Mouse (Mus musculus) right cerebral cortex, postnatal 36 days (tissue): ENCODE measurements around the gene Cdkn2aipnl.

ENCODE experiments used
- DNase-seq, 2 experiments: peaks; one replicate each; pipeline ENCODE4 v3.0.0; 2022; ENCODE audit warnings: low spot score in 2 of 2, mixed read lengths in 1 of 2

Cdkn2aipnl gene

GRCm38 (mm10) chr11:51967443-51968401 is at the start of gene Cdkn2aipnl:
Cdkn2aipnl (plus strand) TSS chr11:51967661.
- peak; percentile 87 to 93 for DNase-seq

GRCm38 (mm10) chr11:51917951-51918350 is 49.5 kb upstream of the Cdkn2aipnl start:
- no peak for DNase-seq

GRCm38 (mm10) chr11:51918576-51918975 is 48.9 kb upstream of the Cdkn2aipnl start:
- DNase-seq = no peak

DNA sequence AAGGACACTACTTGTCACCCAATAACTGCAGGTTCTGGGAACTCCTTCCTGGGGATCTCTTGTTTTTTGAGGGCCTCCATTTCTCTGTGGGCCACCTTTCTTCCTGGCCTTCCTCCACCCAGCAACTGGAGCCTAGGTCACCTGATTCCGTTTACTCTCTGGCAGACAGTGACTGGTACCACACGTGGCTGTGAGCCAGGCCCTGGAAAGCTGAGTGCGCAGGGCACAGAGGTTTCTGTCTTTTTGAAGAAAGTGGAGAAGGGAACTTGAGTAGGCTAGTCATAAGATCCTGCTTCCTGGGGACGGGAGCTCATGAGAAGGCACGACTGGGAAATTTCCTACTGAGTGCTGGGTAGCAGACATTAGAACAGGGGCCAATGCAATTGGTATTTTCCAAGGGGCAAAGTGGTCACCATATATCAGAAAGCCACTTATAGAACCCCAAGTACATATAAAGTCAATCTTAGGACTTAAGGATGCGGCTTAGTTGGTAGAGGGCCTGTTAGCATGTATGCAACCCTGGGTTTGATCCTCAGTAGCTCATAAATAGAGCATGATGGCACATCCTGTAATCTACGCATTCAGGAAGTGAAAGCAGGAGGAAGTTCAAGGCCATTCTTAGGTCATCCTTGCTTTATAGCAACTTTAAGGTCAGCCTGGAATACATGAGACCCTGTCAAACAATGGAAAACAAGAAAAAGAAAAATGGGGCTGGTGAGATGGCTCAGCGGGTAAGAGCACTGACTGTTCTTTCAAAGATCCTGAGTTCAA is 45.9 kb upstream of the Cdkn2aipnl start:
- DNase-seq = no peak

- no peak for DNase-seq
Observed at GRCm38 (mm10) chr11:51922421-51922841, 45.0 kb upstream of the Cdkn2aipnl start.

GRCm38 (mm10) chr11:51925595-51925994 is 41.9 kb upstream of the Cdkn2aipnl start:
- no peak for DNase-seq

GRCm38 (mm10) chr11:51926385-51926784 is 41.1 kb upstream of the Cdkn2aipnl start:
- DNase-seq = no peak

GRCm38 (mm10) chr11:51927106-51927505 is 40.4 kb upstream of the Cdkn2aipnl start:
- DNase-seq = no peak

GRCm38 (mm10) chr11:51931138-51931537 is 36.3 kb upstream of the Cdkn2aipnl start:
- DNase-seq = no peak

DNA sequence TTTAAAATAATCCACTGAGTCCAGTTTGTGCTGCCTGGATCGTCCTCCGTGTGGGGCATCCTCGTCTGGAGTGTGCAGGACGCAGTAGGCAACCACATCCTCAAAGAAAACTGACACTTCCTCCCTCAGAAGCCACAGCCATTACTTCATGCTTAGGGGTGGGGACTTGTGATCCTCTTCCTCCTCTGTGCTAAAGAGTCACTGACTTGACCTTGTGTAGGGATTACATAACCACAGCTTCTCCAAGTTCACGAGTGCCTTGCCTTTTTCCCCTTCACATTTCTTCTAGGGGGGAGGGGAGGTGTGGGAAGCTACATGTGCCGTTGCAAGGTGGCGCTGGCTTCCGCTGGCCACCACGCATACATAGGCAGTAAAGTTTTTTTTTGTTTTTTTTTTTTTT is 35.7 kb upstream of the Cdkn2aipnl start:
- DNase-seq = no peak

DNA sequence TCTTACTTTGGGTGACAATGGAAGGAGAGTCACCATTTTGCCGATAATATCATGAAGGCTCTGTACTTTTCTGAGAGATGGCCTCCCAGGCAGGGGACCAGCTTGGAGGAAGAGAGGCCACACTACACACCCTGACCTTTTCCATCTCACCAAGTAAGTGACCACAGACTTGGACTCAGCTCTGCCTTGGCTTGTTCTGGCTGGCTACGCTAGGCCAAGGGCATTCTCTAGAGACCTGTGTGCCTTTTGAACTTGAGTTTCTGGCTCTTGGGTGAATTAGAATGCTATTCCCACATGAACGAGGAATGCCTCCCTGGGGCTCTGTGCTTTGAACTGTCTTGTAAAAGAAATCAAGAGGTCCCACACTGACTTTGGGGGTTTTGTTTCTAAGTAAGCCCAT is 33.2 kb upstream of the Cdkn2aipnl start:
- no peak for DNase-seq

DNA sequence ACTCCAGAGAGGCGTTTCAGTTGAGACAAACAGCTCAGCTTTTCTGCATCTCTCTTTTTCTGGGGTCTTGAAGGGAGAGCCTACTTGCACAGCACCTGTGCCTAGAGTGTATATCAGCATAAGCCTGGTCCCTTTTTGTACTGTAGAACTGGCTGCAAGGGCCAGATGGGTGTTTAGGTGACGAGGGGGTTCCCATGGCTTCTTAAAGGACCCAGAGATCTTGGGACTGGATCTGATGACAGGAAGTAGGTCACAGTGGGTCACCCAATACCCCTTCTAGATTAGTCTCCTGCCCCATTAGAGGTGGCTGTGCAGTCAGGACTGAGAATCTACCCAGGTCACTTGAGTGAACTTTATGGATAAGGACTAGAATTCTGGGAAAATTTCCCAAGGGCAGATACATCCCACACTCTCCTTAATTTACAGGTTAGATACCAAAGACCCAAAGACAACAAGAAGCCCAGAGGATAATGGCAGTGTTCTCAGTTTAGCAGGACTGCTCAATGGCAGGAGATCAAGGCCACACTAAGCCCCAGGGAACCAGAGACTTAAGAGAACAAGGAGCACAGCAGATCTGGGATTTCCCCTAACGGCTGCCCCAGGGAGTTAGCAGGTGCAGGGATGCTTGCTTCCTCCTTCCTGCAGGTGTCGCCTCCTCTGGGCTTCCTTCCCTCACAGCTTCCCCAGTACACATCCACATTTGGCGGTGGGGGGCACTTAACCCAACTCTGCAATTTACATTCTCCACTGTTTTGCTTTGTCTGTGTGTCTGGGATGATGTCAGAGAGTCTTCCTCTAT is 31.6 kb upstream of the Cdkn2aipnl start:
- DNase-seq = no peak

DNA sequence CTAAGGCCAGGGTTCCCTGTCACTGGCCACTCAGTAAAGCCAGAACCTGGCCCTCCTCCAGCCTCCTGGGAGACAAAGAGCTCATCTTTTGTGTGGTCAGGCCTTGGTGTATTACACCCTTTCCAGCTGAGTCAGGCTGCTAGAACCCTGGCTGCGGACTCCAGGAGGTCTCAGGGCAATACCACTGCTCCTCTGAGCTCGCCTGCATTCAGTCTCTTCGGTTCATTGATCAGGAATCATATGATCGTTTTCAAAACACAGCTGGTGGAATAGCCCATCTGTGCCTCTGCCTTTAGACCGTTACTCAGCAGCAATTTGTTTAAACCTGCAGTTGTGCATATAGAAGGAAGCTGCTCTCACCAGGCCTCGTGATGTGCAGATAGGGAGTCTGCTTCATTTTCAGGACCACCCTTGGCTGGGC is 30.1 kb upstream of the Cdkn2aipnl start:
- no peak for DNase-seq

GRCm38 (mm10) chr11:51938817-51939589 is 28.5 kb upstream of the Cdkn2aipnl start:
- no peak for DNase-seq

DNA sequence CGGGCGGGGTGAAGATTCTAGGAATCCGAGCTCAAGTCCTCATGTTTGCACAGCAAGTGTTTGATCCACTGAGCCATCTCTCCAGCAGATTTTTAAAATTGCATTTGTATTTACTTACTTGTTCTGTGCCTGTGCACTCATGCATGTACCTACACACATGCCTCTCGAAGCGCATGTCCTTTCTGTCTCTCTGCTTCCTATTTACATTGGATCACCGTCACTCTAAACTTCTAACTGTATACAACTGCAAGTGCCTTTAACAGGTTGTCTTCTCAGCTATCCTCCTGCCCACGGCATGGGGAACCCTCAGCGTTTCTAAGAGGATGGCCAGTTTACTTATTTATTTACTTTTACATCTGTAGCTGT is 27.9 kb upstream of the Cdkn2aipnl start:
- DNase-seq = no peak

- no peak for DNase-seq
Observed at GRCm38 (mm10) chr11:51940511-51940955, 26.9 kb upstream of the Cdkn2aipnl start.

- peak in 1 of 2 experiments; percentile 22 for DNase-seq
Observed at GRCm38 (mm10) chr11:51942602-51943499, 24.6 kb upstream of the Cdkn2aipnl start.

GRCm38 (mm10) chr11:51943500-51943841 is 24.0 kb upstream of the Cdkn2aipnl start:
- DNase-seq = no peak

GRCm38 (mm10) chr11:51944239-51944638 is 23.2 kb upstream of the Cdkn2aipnl start:
- no peak for DNase-seq

DNA sequence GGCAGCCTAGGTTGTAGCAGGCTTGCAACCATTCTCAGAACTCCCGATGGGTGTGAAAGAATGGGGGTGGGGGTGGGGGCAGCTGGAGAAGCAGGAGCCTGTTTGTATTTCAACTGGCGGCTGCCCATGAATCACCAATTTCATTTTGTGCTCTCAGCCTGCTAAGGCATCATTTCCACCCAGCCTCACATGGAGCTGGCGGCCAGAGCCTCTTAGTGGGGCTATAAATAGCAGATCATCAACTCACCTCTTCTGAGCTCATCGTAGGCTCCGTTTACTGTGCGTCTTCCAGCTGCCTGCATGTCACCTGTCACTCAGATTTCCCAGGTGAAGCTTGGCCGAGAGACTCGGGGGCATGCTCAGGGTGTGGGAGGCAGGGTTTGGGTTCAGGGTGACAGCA is 21.9 kb upstream of the Cdkn2aipnl start:
- DNase-seq = peak; percentile 59 to 68
